Mouse (Mus musculus) naive thymus-derived CD4-positive, alpha-beta T cell, adult 5 months (primary cell): Measurements from ENCODE around the gene Arfgef3. TPM values are rescaled to one million over a fixed set of nuclear protein-coding genes. Genes with fewer than 3 reads are reported as not detected.

Experiments
- polyA plus RNA-seq: library from polyadenylated mRNA; unstranded; fragments of 100-300 nt; shearing (Covaris generic); gene quantifications from one replicate; pipeline ENCODE4 v1.2.1, GENCODE M21; 2017

Arfgef3 gene
- polyA plus RNA-seq = not detected

GRCm38 (mm10) chr10:18743286-18744142, at the start of gene Arfgef3:
Gene Arfgef3, minus strand, starts transcription at chr10:18743949.

GRCm38 (mm10) chr10:18786693-18787092, 42.9 kb upstream of the Arfgef3 start, which contains the start of gene Gm4922:
Gene Gm4922, minus strand, starts transcription at chr10:18786793.

GRCm38 (mm10) chr10:18545813-18546235, 197.9 kb downstream of the Arfgef3 start, which contains the start of gene Hebp2:
Gene Hebp2, minus strand, starts transcription at chr10:18546076.

Other genes with a start within 250 kb of the Arfgef3 start
- gene Hebp2, start 197.9 kb downstream of the Arfgef3 start, polyA plus RNA-seq = not detected
- not detected for gene Gm4922, start 42.8 kb upstream of the Arfgef3 start, polyA plus RNA-seq
- gene Perp, start 101.1 kb upstream of the Arfgef3 start, polyA plus RNA-seq = 0.35 TPM